ENCODE assay signal across 8 mouse cellular contexts in the genomic region with DNA sequence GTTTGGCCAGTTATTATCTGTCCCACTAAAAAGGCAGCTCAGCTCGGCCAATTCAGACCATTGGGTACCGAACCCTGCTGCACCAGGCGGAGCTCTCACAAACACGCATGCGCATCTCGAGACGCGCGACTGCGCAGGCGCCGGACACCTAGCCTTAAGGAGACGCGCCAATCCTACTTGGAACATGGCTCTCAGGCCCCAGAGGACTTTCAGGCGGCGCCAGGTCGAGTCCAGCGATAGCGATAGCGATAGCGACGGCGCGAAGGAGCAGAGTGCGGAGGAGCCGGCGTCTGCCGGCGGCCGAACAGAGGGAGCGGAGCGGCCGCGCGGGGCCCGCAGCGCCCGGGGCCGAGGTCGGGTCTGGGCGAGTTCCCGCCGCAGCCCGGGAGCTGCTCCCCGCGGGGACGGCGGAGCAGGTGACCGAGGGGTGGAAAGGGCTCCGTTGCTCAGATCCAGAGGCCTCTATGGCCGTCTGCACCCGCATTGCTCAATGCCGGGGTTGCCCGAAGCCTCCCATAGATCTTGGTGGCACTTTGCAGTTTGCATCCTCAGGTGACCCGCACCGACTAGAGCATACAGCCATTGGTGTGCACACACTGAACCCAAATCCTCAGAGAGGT. TPM values are rescaled to one million over a fixed set of nuclear protein-coding genes. Genes with fewer than 3 reads are reported as not detected.
DNase-seq lines count a peak whose midpoint lies in the region; ATAC-seq lines count a peak whose summit lies in the region.

A gene (plus strand): TSS at position 147 of the 620 bp plus-strand sequence.

- H3K27me3 ChIP-seq in hindbrain, embryonic 16.5 days (replicated peaks; ENCODE audit: control insufficient read depth, insufficient read depth, low read length) = no peaks in the 10 kb centered on the region

- under 1% methylated on average over 52 of the region's 56 CpGs for WGBS in hindbrain, embryonic 16.5 days
- whole genome bisulfite sequencing in macrophage (ENCODE audit: missing documents) = 1% methylated on average over 56 of the region's 56 CpGs

- no peaks in the 10 kb centered on the region for H3K9me3 ChIP-seq in hindbrain, embryonic 16.5 days (ENCODE audit: control insufficient read depth, low read length)

- H3K9ac ChIP-seq in hindbrain, embryonic 16.5 days (ENCODE audit: low read depth, low read length) = peak within 1 kb of the TSS; percentile 97

- ATAC-seq in hindbrain, embryonic 16.5 days = peak; percentile 97

- H3K27ac ChIP-seq in hindbrain, embryonic 16.5 days (ENCODE audit: low read depth, low read length) = peak within 1 kb of the TSS; percentile 78
- no peak within 1 kb of the TSS for H3K27ac ChIP-seq in macrophage

- peaks cover 8% of the 10 kb centered on the region; the same call in 1 of the 2 replicates for H3K79me2 ChIP-seq in macrophage (ENCODE audit: inconsistent target)

- H3K4me3 ChIP-seq in hindbrain, embryonic 16.5 days (ENCODE audit: low read length) = peak within 1 kb of the TSS; percentile 85
- H3K4me3 ChIP-seq in macrophage (ENCODE audit: inconsistent target) = peak within 1 kb of the TSS; percentile 67

- peaks cover 12% of the 10 kb centered on the region; the same call in 1 of the 2 replicates for H3K36me3 ChIP-seq in hindbrain, embryonic 16.5 days (ENCODE audit: control insufficient read depth, insufficient read depth, low read length)
- H3K36me3 ChIP-seq in macrophage (ENCODE audit: inconsistent target) = peaks cover 20% of the 10 kb centered on the region; the same call in 1 of the 2 replicates

- H3K4me1 ChIP-seq in hindbrain, embryonic 16.5 days (ENCODE audit: control insufficient read depth, insufficient read depth, low read depth, low read length) = peaks cover 7% of the 10 kb centered on the region

- peak; percentile 86 for DNase-seq in T-cell, adult 2 months (ENCODE audit: low spot score)
- peak; percentile 97 to 99 for DNase-seq in cerebellum, postnatal 36 days
- DNase-seq in gastrocnemius, adult 18-20 months (ENCODE audit: low spot score) = peak; percentile 94
- peak; percentile 97 to 98 for DNase-seq in left cerebral cortex, adult 18-20 months (ENCODE audit: low spot score in 2 of 2)
- peak; percentile 95 for DNase-seq in right cerebral cortex, adult 18-20 months
- peak; percentile 81 for DNase-seq in urinary bladder, postnatal 10 days (ENCODE audit: low spot score)

- peak within 1 kb of the TSS; percentile 61 for H3K4me2 ChIP-seq in hindbrain, embryonic 16.5 days (ENCODE audit: low read length)

RNA-seq across cellular contexts. Expression of the gene that starts here (rescaled TPM):
- 1 to 10 TPM; 1.3 to 2.1 TPM for total RNA-seq in gastrocnemius, adult 18-20 months (2021)
- polyA plus RNA-seq in hindbrain, embryonic 16.5 days (2015; fragmentation: Nextera tagmentation; extraction: Ambion mirVana) = 6.5 and 6.7 TPM in 2 replicates
- total RNA-seq in left cerebral cortex, adult 18-20 months (2021) = 10 to 100 TPM in 1 of 2 experiments, 1 to 10 TPM in 1; 7.2 to 11.7 TPM
- total RNA-seq in macrophage (2018; cell fraction: chromatin; rRNA removed) = 10 to 100 TPM; 19.2 to 85.4 (median 47.3) TPM
- total RNA-seq in macrophage (2018; cell fraction: cytosol; rRNA removed) = 1 to 10 TPM; 1.2 to 6.3 (median 3.4) TPM
- total RNA-seq in macrophage (2018; cell fraction: nucleus; rRNA removed) = 10 to 100 TPM in 25 of 26 experiments, 1 to 10 TPM in 1; 7.7 to 57.3 (median 23.3) TPM
- polyA plus RNA-seq in macrophage (2018) = 3.6 to 6.4 TPM (median 5.9 TPM) in 3 replicates
